Mouse (Mus musculus): ENCODE results near the gene Zfp420.
"Not testable (repeated sequence)": the region's sequence is repeated elsewhere in the genome, so short reads cannot be mapped to it uniquely, and the experiment has no call there.

The Zfp420 gene

GRCm38 (mm10) chr7:29859532-29860517 is at the start of gene Zfp420:
TSS of gene Zfp420 (plus strand) at chr7:29859979.
- DNase-seq, result peak; percentile 95

GRCm38 (mm10) chr7:29812244-29812643 is 47.5 kb upstream of the Zfp420 start:
- no peak for DNase-seq

- DNase-seq, result no peak
These were observed 45.4 kb upstream of the Zfp420 start for GRCm38 (mm10) chr7:29814381-29814780.

GRCm38 (mm10) chr7:29815061-29815784 is 44.6 kb upstream of the Zfp420 start:
- DNase-seq, result peak; percentile 37

GRCm38 (mm10) chr7:29815910-29816429 is 43.8 kb upstream of the Zfp420 start, which contains the start of gene Zfp790:
TSS of gene Zfp790 (plus strand) at chr7:29816114.
- peak; percentile 90 for DNase-seq

- peak; percentile 79 for DNase-seq
These were observed 41.0 kb upstream of the Zfp420 start for GRCm38 (mm10) chr7:29818619-29819254.

- no peak for DNase-seq
These were observed 31.8 kb upstream of the Zfp420 start for GRCm38 (mm10) chr7:29828001-29828400.

- no peak for DNase-seq
These were observed 30.0 kb upstream of the Zfp420 start for GRCm38 (mm10) chr7:29829804-29830203.

GRCm38 (mm10) chr7:29836816-29837215 is 23.0 kb upstream of the Zfp420 start:
- DNase-seq, result no peak

- DNase-seq, result no peak
These were observed 20.5 kb upstream of the Zfp420 start for GRCm38 (mm10) chr7:29839256-29839655.

- DNase-seq, result no peak
These were observed 17.7 kb upstream of the Zfp420 start for GRCm38 (mm10) chr7:29842105-29842504.

- no peak for DNase-seq
These were observed 15.2 kb upstream of the Zfp420 start for GRCm38 (mm10) chr7:29844616-29845015.

GRCm38 (mm10) chr7:29852831-29853218 is 7.0 kb upstream of the Zfp420 start:
- peak; percentile 26 for DNase-seq

- peak; percentile 89 for DNase-seq
These were observed 6.4 kb upstream of the Zfp420 start, which contains the start of gene Zfp940 for GRCm38 (mm10) chr7:29853219-29853842. TSS of gene Zfp940 (minus strand) at chr7:29853669.

- no peak for DNase-seq
These were observed 1.9 kb downstream of the Zfp420 start for GRCm38 (mm10) chr7:29861660-29862059.

- DNase-seq, result no peak
These were observed 14.5 kb downstream of the Zfp420 start for GRCm38 (mm10) chr7:29874256-29874655.

- not testable (repeated sequence) for DNase-seq
These were observed 17.8 kb downstream of the Zfp420 start for GRCm38 (mm10) chr7:29877561-29877960.

GRCm38 (mm10) chr7:29880056-29880455 is 20.3 kb downstream of the Zfp420 start:
- no peak for DNase-seq

- DNase-seq, result no peak
These were observed 21.1 kb downstream of the Zfp420 start for GRCm38 (mm10) chr7:29880916-29881315.

GRCm38 (mm10) chr7:29890501-29890900 is 30.7 kb downstream of the Zfp420 start:
- DNase-seq, result no peak

- DNase-seq, result no peak
These were observed 33.0 kb downstream of the Zfp420 start for GRCm38 (mm10) chr7:29892756-29893155.

- no peak for DNase-seq
These were observed 38.6 kb downstream of the Zfp420 start for GRCm38 (mm10) chr7:29898351-29898750.
